ENCODE assay signal across 15 mouse cellular contexts in genomic region chr10:111580401-111581100, GRCm38 (mm10).
DNase-seq lines count a peak whose midpoint lies in the region; ATAC-seq and TF ChIP-seq lines count a peak whose summit lies in the region.
"Had no signal": no experiment of that assay in that cellular context is flagged by ENCODE, and none has a peak within 500 bp of the region (broad histone marks: within the 10 kb centered on the region; RNA-seq: fewer than 3 reads in every experiment).

No protein-coding gene starts in this region.

- peak; percentile 30 for DNase-seq in embryo, embryonic 9.5 days (ENCODE audit: extremely low spot score)
- no peak for DNase-seq in embryo, embryonic 11 days
- DNase-seq in G1E (ENCODE audit: low spot score): peak; percentile 41
- no peak for DNase-seq in hindbrain, embryonic 14.5 days (ENCODE audit: low spot score)
- no peak for DNase-seq in layer of hippocampus, postnatal 36 days
- DNase-seq: cerebellum, postnatal 36 days; spleen, adult 18-20 months had no signal

- no peak overlapping the region for H3K9ac ChIP-seq in heart, embryonic 13.5 days
- H3K9ac ChIP-seq in liver, embryonic 12.5 days: no peak overlapping the region
- H3K9ac ChIP-seq in hindbrain, embryonic 14.5 days: no peak overlapping the region
- H3K9ac ChIP-seq: hindbrain, embryonic 15.5 days; limb, embryonic 13.5 days had no signal

- 24% methylated on average over 11 of the region's 11 CpGs for whole genome bisulfite sequencing in heart, embryonic 13.5 days
- 10% methylated on average over 11 of the region's 11 CpGs for WGBS in liver, embryonic 12.5 days (ENCODE audit: insufficient replicate concordance)
- WGBS in hindbrain, embryonic 14.5 days: 76% methylated on average over 11 of the region's 11 CpGs

- H3K4me1 ChIP-seq in G1E (ENCODE audit: insufficient read depth, low read depth, low read length): peaks cover 70% of the 10 kb centered on the region
- H3K4me1 ChIP-seq in heart, embryonic 13.5 days: peaks cover 67% of the 10 kb centered on the region
- H3K4me1 ChIP-seq in liver, embryonic 12.5 days: peaks cover 76% of the 10 kb centered on the region
- no peaks in the 10 kb centered on the region for H3K4me1 ChIP-seq in hindbrain, embryonic 14.5 days (replicated peaks; ENCODE audit: control insufficient read depth, insufficient read depth, low read length)
- H3K4me1 ChIP-seq: hindbrain, embryonic 15.5 days had no signal

- H3K27ac ChIP-seq in heart, embryonic 13.5 days (replicated peaks): no peak overlapping the region
- 0 out of 2 replicates have a peak overlapping the region, but pooled peaks have one; percentile 0 for H3K27ac ChIP-seq in liver, embryonic 12.5 days
- no peak overlapping the region for H3K27ac ChIP-seq in hindbrain, embryonic 14.5 days
- H3K27ac ChIP-seq: hindbrain, embryonic 15.5 days; layer of hippocampus, adult 2 months; limb, embryonic 13.5 days; macrophage had no signal

- peak; percentile 48 for ATAC-seq in G1E (ENCODE audit: extremely low read depth, insufficient number of reproducible peaks, low FRiP score, poor library complexity, severe bottlenecking)
- no peak for ATAC-seq in heart, embryonic 13.5 days (ENCODE audit: extremely low read depth, insufficient number of reproducible peaks, low FRiP score, low TSS enrichment)
- ATAC-seq in liver, embryonic 12.5 days: peak; percentile 67
- ATAC-seq in frontal cortex, adult (ENCODE audit: low TSS enrichment): no peak
- no peak for ATAC-seq in hindbrain, embryonic 14.5 days (ENCODE audit: low FRiP score)

- peak overlapping the region; percentile 57; the same call in 1 of the 2 replicates for H3K4me3 ChIP-seq in G1E (ENCODE audit: low read depth, low read length)
- no peak overlapping the region for H3K4me3 ChIP-seq in heart, embryonic 13.5 days
- 0 out of 2 replicates have a peak overlapping the region, but pooled peaks have one; percentile 2 for H3K4me3 ChIP-seq in liver, embryonic 12.5 days
- H3K4me3 ChIP-seq in hindbrain, embryonic 14.5 days (replicated peaks; ENCODE audit: low read length): no peak overlapping the region
- H3K4me3 ChIP-seq: hindbrain, embryonic 15.5 days; layer of hippocampus, adult 2 months; limb, embryonic 13.5 days; myocyte had no signal

- H3K36me3 ChIP-seq in G1E (replicated peaks): no peaks in the 10 kb centered on the region
- H3K36me3 ChIP-seq in heart, embryonic 13.5 days: no peaks in the 10 kb centered on the region
- no peaks in the 10 kb centered on the region for H3K36me3 ChIP-seq in liver, embryonic 12.5 days
- H3K36me3 ChIP-seq in hindbrain, embryonic 14.5 days (replicated peaks; ENCODE audit: control insufficient read depth, insufficient read depth): no peaks in the 10 kb centered on the region
- H3K36me3 ChIP-seq: hindbrain, embryonic 15.5 days; limb, embryonic 13.5 days had no signal

- no peaks in the 10 kb centered on the region for H3K27me3 ChIP-seq in G1E (ENCODE audit: insufficient read depth, low read length)
- H3K27me3 ChIP-seq in heart, embryonic 13.5 days (replicated peaks): no peaks in the 10 kb centered on the region
- H3K27me3 ChIP-seq in liver, embryonic 12.5 days (replicated peaks): 0 out of 2 replicates have a peak, but pooled peaks cover 4% of the 10 kb centered on the region
- no peaks in the 10 kb centered on the region for H3K27me3 ChIP-seq in hindbrain, embryonic 14.5 days (ENCODE audit: control insufficient read depth, insufficient read depth, low read length)
- H3K27me3 ChIP-seq: hindbrain, embryonic 15.5 days; limb, embryonic 13.5 days had no signal

- peak overlapping the region; percentile 6; the same call in 1 of the 2 replicates for H3K4me2 ChIP-seq in heart, embryonic 13.5 days
- peak overlapping the region; percentile 51 for H3K4me2 ChIP-seq in liver, embryonic 12.5 days
- H3K4me2 ChIP-seq in hindbrain, embryonic 14.5 days (replicated peaks): no peak overlapping the region
- H3K4me2 ChIP-seq: hindbrain, embryonic 15.5 days; limb, embryonic 13.5 days had no signal

- no peak for TF ChIP-seq CTCF in G1E (IDR thresholded peaks at IDR 0.05; ENCODE audit: low read depth, low read length)

- H3K9me3 ChIP-seq in G1E (replicated peaks): no peaks in the 10 kb centered on the region
- no peaks in the 10 kb centered on the region for H3K9me3 ChIP-seq in heart, embryonic 13.5 days
- H3K9me3 ChIP-seq in liver, embryonic 12.5 days (replicated peaks): no peaks in the 10 kb centered on the region
- H3K9me3 ChIP-seq in hindbrain, embryonic 14.5 days (ENCODE audit: control insufficient read depth, low read length): no peaks in the 10 kb centered on the region
- H3K9me3 ChIP-seq: hindbrain, embryonic 15.5 days; limb, embryonic 13.5 days had no signal

Comparison
In these comparisons a context has a peak if more than half of its experiments do, and no peak if none do; other contexts are left out.
1. DNase-seq: peak in embryo, embryonic 9.5 days (single experiment) and G1E (single experiment); none in embryo, embryonic 11 days (single experiment), hindbrain, embryonic 14.5 days (single experiment) and layer of hippocampus, postnatal 36 days (0 of 2).
2. ATAC-seq: peak in G1E (single experiment) and liver, embryonic 12.5 days (single experiment); none in heart, embryonic 13.5 days (single experiment), frontal cortex, adult (single experiment) and hindbrain, embryonic 14.5 days (single experiment).
3. H3K4me3 ChIP-seq: peak in G1E (single experiment) and liver, embryonic 12.5 days (single experiment); none in heart, embryonic 13.5 days (single experiment) and hindbrain, embryonic 14.5 days (single experiment).